Mouse (Mus musculus) embryonic facial prominence, embryonic 13.5 days (tissue): Measurements from ENCODE around the gene Ckmt1. TPM values are rescaled to one million over a fixed set of nuclear protein-coding genes. Genes with fewer than 3 reads are reported as not detected.

Source experiments
- ATAC-seq: fragments of 200-750 bp; cut with Nextera tagmentation; 2 replicates; pipeline ENCODE4 v1.8.0; 2017; ENCODE audit warnings: low read depth; ENCODE audit not compliant: insufficient number of reproducible peaks, insufficient read depth, low FRiP score, low TSS enrichment
- H3K27ac ChIP-seq: fragments of 300-500 bp; sonication (generic); 2 replicates; pipeline ENCODE4 v1.5.1; 2015; ENCODE audit warnings: moderate library complexity, mild to moderate bottlenecking, inconsistent platforms
- H3K27me3 ChIP-seq: fragments of 300-500 bp; sonication (generic); 2 replicates; pipeline ENCODE4 v1.6.1; 2015; ENCODE audit warnings: mild to moderate bottlenecking, inconsistent platforms
- H3K36me3 ChIP-seq: fragments of 300-500 bp; sonication (generic); 2 replicates; pipeline ENCODE4 v1.6.1; 2015; ENCODE audit warnings: mild to moderate bottlenecking, inconsistent platforms
- H3K4me1 ChIP-seq: fragments of 300-500 bp; sonication (generic); 2 replicates; pipeline ENCODE4 v1.6.1; 2015; ENCODE audit warnings: inconsistent platforms
- H3K4me2 ChIP-seq: fragments of 300-500 bp; sonication (generic); 2 replicates; pipeline ENCODE4 v1.6.1; 2015; ENCODE audit warnings: moderate library complexity, mild to moderate bottlenecking, inconsistent platforms
- H3K4me3 ChIP-seq: fragments of 300-500 bp; sonication (generic); 2 replicates; pipeline ENCODE4 v1.5.1; 2015; ENCODE audit warnings: mild to moderate bottlenecking, inconsistent platforms
- H3K9ac ChIP-seq: fragments of 300-500 bp; sonication (generic); 2 replicates; pipeline ENCODE4 v1.6.1; 2015; ENCODE audit warnings: mild to moderate bottlenecking, inconsistent platforms
- H3K9me3 ChIP-seq: fragments of 300-500 bp; sonication (generic); 2 replicates; pipeline ENCODE4 v1.6.1; 2016; ENCODE audit warnings: inconsistent platforms
- WGBS: fragments of 180-500 bp; shearing (Covaris S2); methylation state at CpG from one replicate; pipeline ENCODE4 v1.1.7; 2015; ENCODE audit warnings: mixed read lengths; 5-methylcytosine and 5-hydroxymethylcytosine counted together
- polyA plus RNA-seq: library from polyadenylated mRNA; unstranded; fragments of >200 nt; fragmentation: Nextera tagmentation; extraction: Ambion mirVana; gene quantifications from 2 replicates; pipeline ENCODE4 v1.2.1, GENCODE M21; 2015

Gene Ckmt1
- 12.9 and 19.7 TPM in 2 replicates for polyA plus RNA-seq

- H3K4me3 ChIP-seq, result peak within 1 kb of the TSS; percentile 37
- ATAC-seq, result no peak
- no peak within 1 kb of the TSS for H3K27ac ChIP-seq
- 58% methylated on average over 5 of the region's 5 CpGs for WGBS
- no peaks in the 10 kb centered on the region for H3K36me3 ChIP-seq
- peaks cover 25% of the 10 kb centered on the region for H3K4me1 ChIP-seq
- H3K9ac ChIP-seq, result 0 out of 2 replicates have a peak within 1 kb of the TSS, but pooled peaks have one; percentile 33
- peak within 1 kb of the TSS; percentile 58 for H3K4me2 ChIP-seq
- H3K27me3 ChIP-seq, result no peaks in the 10 kb centered on the region
- H3K9me3 ChIP-seq, result no peaks in the 10 kb centered on the region
Measured at GRCm38 (mm10) chr2:121357494-121357893, at the start of gene Ckmt1. Gene Ckmt1 (plus strand): TSS chr2:121357714.

- H3K4me2 ChIP-seq, result peak overlapping the region; percentile 45
- peaks cover 35% of the 10 kb centered on the region for H3K36me3 ChIP-seq
- no peak overlapping the region; the same call in 1 of the 2 replicates for H3K27ac ChIP-seq
- H3K9ac ChIP-seq, result 0 out of 2 replicates have a peak overlapping the region, but pooled peaks have one; percentile 21
- H3K4me3 ChIP-seq, result no peak overlapping the region
- 20% methylated on average over 5 of the region's 5 CpGs for WGBS
- ATAC-seq, result no peak
- H3K4me1 ChIP-seq, result peaks cover 10% of the 10 kb centered on the region
- peaks cover 7% of the 10 kb centered on the region; the same call in 1 of the 2 replicates for H3K27me3 ChIP-seq
- no peaks in the 10 kb centered on the region for H3K9me3 ChIP-seq
Measured at GRCm38 (mm10) chr2:121308997-121309416, 48.5 kb upstream of the Ckmt1 start.

GRCm38 (mm10) chr2:121316278-121316677, 41.2 kb upstream of the Ckmt1 start:
- H3K9ac ChIP-seq, result no peak overlapping the region
- H3K36me3 ChIP-seq, result peaks cover 7% of the 10 kb centered on the region; the same call in 1 of the 2 replicates
- no peak for ATAC-seq
- H3K9me3 ChIP-seq, result no peaks in the 10 kb centered on the region
- H3K4me2 ChIP-seq, result no peak overlapping the region
- no peaks in the 10 kb centered on the region for H3K4me1 ChIP-seq
- no peak overlapping the region for H3K27ac ChIP-seq
- H3K27me3 ChIP-seq, result no peaks in the 10 kb centered on the region
- H3K4me3 ChIP-seq, result no peak overlapping the region
- WGBS, result 77% methylated on average over 8 of the region's 8 CpGs

- no peaks in the 10 kb centered on the region for H3K9me3 ChIP-seq
- H3K36me3 ChIP-seq, result peaks cover 3% of the 10 kb centered on the region; the same call in 1 of the 2 replicates
- H3K27ac ChIP-seq, result no peak overlapping the region
- H3K27me3 ChIP-seq, result no peaks in the 10 kb centered on the region
- WGBS, result 89% methylated on average over 10 of the region's 10 CpGs
- no peak overlapping the region for H3K9ac ChIP-seq
- no peak overlapping the region for H3K4me2 ChIP-seq
- H3K4me1 ChIP-seq, result no peaks in the 10 kb centered on the region
- no peak for ATAC-seq
- H3K4me3 ChIP-seq, result no peak overlapping the region
Measured at GRCm38 (mm10) chr2:121323041-121323440, 34.5 kb upstream of the Ckmt1 start.

- Histone ChIP-seq H3K4me1 (no peaks in the 10 kb centered on the region), H3K9me3 (no peaks in the 10 kb centered on the region), H3K4me3 (no peak overlapping the region), H3K36me3 (peaks cover 3% of the 10 kb centered on the region; the same call in 1 of the 2 replicates), H3K27ac (no peak overlapping the region), H3K9ac (no peak overlapping the region), H3K27me3 (no peaks in the 10 kb centered on the region), H3K4me2 (no peak overlapping the region)
- ATAC-seq, result no peak
- WGBS, result 80% methylated on average over 10 of the region's 10 CpGs
Measured at GRCm38 (mm10) chr2:121323693-121324470, 33.6 kb upstream of the Ckmt1 start.

GRCm38 (mm10) chr2:121329492-121329891, 28.0 kb upstream of the Ckmt1 start:
- no peak overlapping the region for H3K4me2 ChIP-seq
- no peak for ATAC-seq
- WGBS, result 92% methylated on average over 2 of the region's 2 CpGs
- no peaks in the 10 kb centered on the region for H3K4me1 ChIP-seq
- H3K27me3 ChIP-seq, result no peaks in the 10 kb centered on the region
- H3K9ac ChIP-seq, result no peak overlapping the region
- no peak overlapping the region for H3K4me3 ChIP-seq
- no peak overlapping the region for H3K27ac ChIP-seq
- no peaks in the 10 kb centered on the region for H3K36me3 ChIP-seq
- H3K9me3 ChIP-seq, result no peaks in the 10 kb centered on the region

GRCm38 (mm10) chr2:121339057-121339456, 18.5 kb upstream of the Ckmt1 start:
- Histone ChIP-seq H3K27me3 (no peaks in the 10 kb centered on the region), H3K4me2 (no peak overlapping the region), H3K4me1 (no peaks in the 10 kb centered on the region), H3K27ac (no peak overlapping the region), H3K9ac (no peak overlapping the region), H3K36me3 (peaks cover 9% of the 10 kb centered on the region), H3K4me3 (no peak overlapping the region), H3K9me3 (0 out of 2 replicates have a peak, but pooled peaks cover 3% of the 10 kb centered on the region)
- no peak for ATAC-seq

GRCm38 (mm10) chr2:121353156-121353555, 4.4 kb upstream of the Ckmt1 start:
- ATAC-seq, result no peak
- no peaks in the 10 kb centered on the region for H3K9me3 ChIP-seq
- no peak overlapping the region for H3K4me3 ChIP-seq
- H3K27me3 ChIP-seq, result no peaks in the 10 kb centered on the region
- no peak overlapping the region for H3K4me2 ChIP-seq
- H3K4me1 ChIP-seq, result peaks cover 16% of the 10 kb centered on the region; the same call in 1 of the 2 replicates
- 73% methylated on average over 8 of the region's 8 CpGs for whole genome bisulfite sequencing
- H3K9ac ChIP-seq, result no peak overlapping the region
- peaks cover 2% of the 10 kb centered on the region; the same call in 1 of the 2 replicates for H3K36me3 ChIP-seq
- H3K27ac ChIP-seq, result no peak overlapping the region

- Histone ChIP-seq H3K4me2 (peak overlapping the region; percentile 83), H3K9ac (peak overlapping the region; percentile 81), H3K4me3 (peak overlapping the region; percentile 68), H3K4me1 (peaks cover 25% of the 10 kb centered on the region), H3K9me3 (no peaks in the 10 kb centered on the region), H3K36me3 (peaks cover 2% of the 10 kb centered on the region; the same call in 1 of the 2 replicates), H3K27ac (no peak overlapping the region), H3K27me3 (no peaks in the 10 kb centered on the region)
- 6% methylated on average over 6 of the region's 6 CpGs for WGBS
- ATAC-seq, result no peak
Measured at GRCm38 (mm10) chr2:121354378-121354777, 3.1 kb upstream of the Ckmt1 start.

GRCm38 (mm10) chr2:121354820-121355592, 2.5 kb upstream of the Ckmt1 start, which contains the start of gene Ppip5k1:
Gene Ppip5k1 (minus strand): TSS chr2:121355396.
- H3K9me3 ChIP-seq, result no peaks in the 10 kb centered on the region
- H3K9ac ChIP-seq, result peak within 1 kb of the TSS; percentile 81
- H3K4me3 ChIP-seq, result peak within 1 kb of the TSS; percentile 68
- WGBS, result under 1% methylated on average over 58 of the region's 58 CpGs
- H3K4me1 ChIP-seq, result peaks cover 25% of the 10 kb centered on the region
- H3K36me3 ChIP-seq, result no peaks in the 10 kb centered on the region
- ATAC-seq, result peak; percentile 94
- H3K27ac ChIP-seq, result peak within 1 kb of the TSS; percentile 49; the same call in 1 of the 2 replicates
- H3K27me3 ChIP-seq, result no peaks in the 10 kb centered on the region
- peak within 1 kb of the TSS; percentile 83 for H3K4me2 ChIP-seq

- Histone ChIP-seq H3K4me1 (peaks cover 25% of the 10 kb centered on the region), H3K36me3 (no peaks in the 10 kb centered on the region), H3K27ac (no peak overlapping the region), H3K4me2 (peak overlapping the region; percentile 58), H3K9ac (no peak overlapping the region), H3K4me3 (peak overlapping the region; percentile 37), H3K27me3 (no peaks in the 10 kb centered on the region), H3K9me3 (no peaks in the 10 kb centered on the region)
- no peak for ATAC-seq
- WGBS, result 0% methylated on average over 4 of the region's 4 CpGs
Measured at GRCm38 (mm10) chr2:121357961-121358360, 447 bp downstream of the Ckmt1 start.
